Mouse (Mus musculus): ENCODE measurements around the gene Oxct1. TPM values are rescaled to one million over a fixed set of nuclear protein-coding genes. Genes with fewer than 3 reads are reported as not detected.

Gene Oxct1
- polyA plus RNA-seq, 1 experiment from 2014 or later, result 210 TPM

- TF ChIP-seq CTCF (IDR thresholded peaks at IDR 0.05; ENCODE audit: low read depth), result no peak
- H3K9ac ChIP-seq, result no peak overlapping the region
- no peak overlapping the region for H3K4me2 ChIP-seq
- DNase-seq (peak; percentile 29), ATAC-seq (ENCODE audit: insufficient read depth) (no peak)
- H3K36me3 ChIP-seq (ENCODE audit: insufficient read depth), result no peaks in the 10 kb centered on the region
- H3K4me1 ChIP-seq (ENCODE audit: insufficient read depth), result no peaks in the 10 kb centered on the region
- no peak overlapping the region for H3K4me3 ChIP-seq (ENCODE audit: low read depth, low read length)
- no peak overlapping the region for H3K27ac ChIP-seq (ENCODE audit: low read depth)
- H3K9me3 ChIP-seq (ENCODE audit: low read depth, low read length), result no peaks in the 10 kb centered on the region
- WGBS, result 47% methylated on average over 4 of the region's 4 CpGs
- H3K27me3 ChIP-seq (ENCODE audit: insufficient read depth, low read length), result no peaks in the 10 kb centered on the region
Observed at GRCm38 (mm10) chr15:4020711-4021110, 5.5 kb upstream of the Oxct1 start.

DNA sequence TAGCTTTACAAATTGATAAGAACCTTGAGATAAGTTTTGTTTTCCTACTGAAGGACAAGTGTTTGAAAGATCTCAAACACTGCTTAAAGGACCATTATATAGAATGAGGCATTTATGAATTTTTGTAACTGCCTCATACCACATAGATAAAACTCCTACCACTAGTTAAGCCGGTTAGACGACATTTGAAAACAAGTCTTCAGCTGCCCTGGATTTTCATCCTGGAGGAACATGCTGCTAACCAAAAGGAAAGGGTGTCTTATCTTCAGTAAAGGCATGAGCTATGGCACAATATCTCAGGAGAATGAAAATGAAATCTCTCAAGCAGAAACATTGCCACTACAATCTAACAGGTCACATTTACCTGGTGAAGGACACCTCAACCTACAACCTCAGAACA is 2.4 kb upstream of the Oxct1 start:
- no peaks in the 10 kb centered on the region for H3K9me3 ChIP-seq (ENCODE audit: low read depth, low read length)
- DNase-seq (peak; percentile 34), ATAC-seq (ENCODE audit: insufficient read depth) (no peak)
- no peak overlapping the region for H3K4me3 ChIP-seq (ENCODE audit: low read depth, low read length)
- H3K4me2 ChIP-seq, result no peak overlapping the region
- H3K27ac ChIP-seq (ENCODE audit: low read depth), result no peak overlapping the region
- no peaks in the 10 kb centered on the region for H3K27me3 ChIP-seq (ENCODE audit: insufficient read depth, low read length)
- no peak overlapping the region for H3K9ac ChIP-seq
- WGBS, result 67% methylated on average over 2 of the region's 2 CpGs
- no peaks in the 10 kb centered on the region; the same call in 1 of the 2 replicates for H3K4me1 ChIP-seq (ENCODE audit: insufficient read depth)
- no peaks in the 10 kb centered on the region for H3K36me3 ChIP-seq (ENCODE audit: insufficient read depth)
- no peak for TF ChIP-seq CTCF (IDR thresholded peaks at IDR 0.05; ENCODE audit: low read depth)

DNA sequence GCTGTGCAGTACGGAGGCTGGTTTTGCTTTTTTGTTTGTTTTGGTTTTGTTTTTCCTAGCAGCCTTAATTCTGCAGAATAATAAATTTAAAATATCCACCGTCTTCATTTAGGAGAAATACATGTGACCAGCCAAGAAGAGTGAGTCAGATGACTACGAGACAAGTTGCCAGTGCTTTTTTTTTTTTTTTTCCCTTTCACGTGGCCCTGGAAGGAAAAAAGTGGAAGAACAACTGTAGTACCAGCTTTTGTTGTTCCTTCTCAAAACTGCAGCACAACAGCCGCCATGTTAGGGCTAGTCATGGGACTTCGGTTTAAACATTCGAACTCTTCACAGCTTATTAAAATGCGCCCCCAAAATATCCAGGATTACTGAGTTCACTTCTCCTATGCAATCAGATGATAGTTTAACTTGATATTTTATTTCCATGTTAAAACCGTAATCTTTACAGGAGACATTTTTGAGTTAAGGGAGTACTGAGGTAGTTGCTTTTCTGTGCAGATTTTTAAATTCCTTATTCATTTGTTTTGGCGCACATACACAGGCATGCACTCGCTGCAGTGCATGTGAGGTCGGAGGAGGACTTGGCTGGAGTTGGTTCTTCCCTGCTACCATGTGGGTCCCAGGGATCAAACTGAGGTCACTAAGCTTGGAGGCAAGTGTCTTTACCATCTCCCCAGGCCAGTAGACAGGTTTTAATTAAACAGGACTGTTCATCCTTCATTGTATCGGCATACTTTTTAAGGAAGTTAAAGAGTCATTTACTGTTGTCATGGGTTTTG is 1.3 kb upstream of the Oxct1 start:
- Histone ChIP-seq H3K9me3 (ENCODE audit: low read depth, low read length) (no peaks in the 10 kb centered on the region), H3K4me2 (no peak overlapping the region), H3K9ac (no peak overlapping the region), H3K36me3 (ENCODE audit: insufficient read depth) (no peaks in the 10 kb centered on the region), H3K27ac (ENCODE audit: low read depth) (no peak overlapping the region), H3K27me3 (ENCODE audit: insufficient read depth, low read length) (no peaks in the 10 kb centered on the region), H3K4me1 (ENCODE audit: insufficient read depth) (no peaks in the 10 kb centered on the region; the same call in 1 of the 2 replicates), H3K4me3 (ENCODE audit: low read depth, low read length) (no peak overlapping the region)
- TF ChIP-seq CTCF (IDR thresholded peaks at IDR 0.05; ENCODE audit: low read depth), result no peak
- DNase-seq (no peak), ATAC-seq (ENCODE audit: insufficient read depth) (no peak)
- WGBS, result 75% methylated on average over 13 of the region's 13 CpGs

DNA sequence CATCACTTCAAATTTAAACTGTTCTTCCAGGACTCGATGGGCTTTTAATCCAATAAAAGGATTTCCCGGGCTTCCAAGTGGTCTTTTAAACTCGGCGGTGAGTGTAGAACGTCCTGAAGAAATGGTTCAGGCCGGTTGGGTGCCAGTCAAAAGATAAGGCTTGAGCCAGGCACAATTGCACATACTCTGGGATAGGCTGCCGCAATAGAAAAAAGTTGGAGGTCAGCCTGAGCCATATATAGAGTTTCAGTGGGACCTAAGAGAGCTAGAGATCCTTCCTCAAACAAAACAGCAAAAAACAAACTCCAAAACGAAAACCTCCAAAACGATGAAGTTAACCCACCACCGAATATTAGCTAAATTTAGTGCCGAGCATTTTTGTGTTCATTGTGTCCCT is 677 bp upstream of the Oxct1 start:
- Histone ChIP-seq H3K4me3 (ENCODE audit: low read depth, low read length) (no peak overlapping the region), H3K9me3 (ENCODE audit: low read depth, low read length) (no peaks in the 10 kb centered on the region), H3K36me3 (ENCODE audit: insufficient read depth) (no peaks in the 10 kb centered on the region), H3K4me1 (ENCODE audit: insufficient read depth) (no peaks in the 10 kb centered on the region; the same call in 1 of the 2 replicates), H3K9ac (no peak overlapping the region), H3K27me3 (ENCODE audit: insufficient read depth, low read length) (no peaks in the 10 kb centered on the region), H3K27ac (ENCODE audit: low read depth) (no peak overlapping the region; the same call in 1 of the 2 replicates), H3K4me2 (peak overlapping the region; percentile 70)
- DNase-seq (no peak), ATAC-seq (ENCODE audit: insufficient read depth) (no peak)
- 61% methylated on average over 11 of the region's 11 CpGs for WGBS
- TF ChIP-seq CTCF (IDR thresholded peaks at IDR 0.05; ENCODE audit: low read depth), result no peak

DNA sequence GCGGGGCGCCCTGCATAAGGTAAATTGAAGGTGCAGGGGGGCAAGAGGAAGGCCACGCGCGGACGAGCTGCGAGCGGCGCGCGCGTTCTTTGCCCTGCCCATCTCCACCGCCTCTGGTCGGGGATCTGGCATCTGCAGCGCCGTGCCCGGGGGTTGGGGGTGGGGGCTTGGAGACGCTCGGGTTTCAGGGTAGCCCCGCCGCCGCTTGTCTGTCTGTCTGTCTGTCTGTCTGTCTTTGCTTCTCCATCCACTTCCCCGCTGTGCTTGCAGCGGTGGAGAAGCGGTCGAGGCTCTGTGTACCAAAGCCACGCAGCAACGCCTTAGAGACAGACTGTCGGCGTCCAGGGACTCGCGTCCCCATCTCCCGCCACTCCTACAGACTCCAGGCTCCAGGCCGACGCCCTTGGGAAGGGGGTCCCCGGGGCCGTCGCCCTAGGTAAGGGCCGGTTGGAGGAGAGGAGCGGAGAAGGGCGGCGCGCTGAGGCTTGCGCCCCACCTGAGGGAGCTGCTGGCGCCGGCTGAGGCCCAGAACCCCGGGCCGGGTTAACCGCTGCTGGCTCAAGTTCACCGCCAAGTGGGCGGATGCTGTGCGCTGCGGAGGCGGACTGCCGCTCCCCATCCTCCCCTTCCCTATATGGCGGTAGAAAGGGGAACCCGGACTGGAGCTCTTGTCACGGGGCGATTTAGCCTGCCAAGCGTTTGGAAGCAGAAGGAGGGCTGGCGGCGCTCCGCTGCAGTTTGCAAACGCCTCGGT is 825 bp downstream of the Oxct1 start:
- Histone ChIP-seq H3K27ac (ENCODE audit: low read depth) (peak overlapping the region; percentile 97), H3K9ac (peak overlapping the region; percentile 79), H3K4me3 (ENCODE audit: low read depth, low read length) (peak overlapping the region; percentile 71), H3K36me3 (ENCODE audit: insufficient read depth) (no peaks in the 10 kb centered on the region), H3K4me2 (peak overlapping the region; percentile 70), H3K9me3 (ENCODE audit: low read depth, low read length) (no peaks in the 10 kb centered on the region), H3K27me3 (ENCODE audit: insufficient read depth, low read length) (no peaks in the 10 kb centered on the region), H3K4me1 (ENCODE audit: insufficient read depth) (no peaks in the 10 kb centered on the region; the same call in 1 of the 2 replicates)
- DNase-seq (peak; percentile 91), ATAC-seq (ENCODE audit: insufficient read depth) (peak; percentile 85)
- WGBS, result 1% methylated on average over 65 of the region's 65 CpGs
- no peak for TF ChIP-seq CTCF (IDR thresholded peaks at IDR 0.05; ENCODE audit: low read depth)

- Histone ChIP-seq H3K4me2 (peak overlapping the region; percentile 70), H3K27me3 (ENCODE audit: insufficient read depth, low read length) (no peaks in the 10 kb centered on the region), H3K9me3 (ENCODE audit: low read depth, low read length) (no peaks in the 10 kb centered on the region), H3K4me3 (ENCODE audit: low read depth, low read length) (peak overlapping the region; percentile 71), H3K27ac (ENCODE audit: low read depth) (peak overlapping the region; percentile 97), H3K4me1 (ENCODE audit: insufficient read depth) (no peaks in the 10 kb centered on the region; the same call in 1 of the 2 replicates), H3K36me3 (ENCODE audit: insufficient read depth) (no peaks in the 10 kb centered on the region; the same call in 1 of the 2 replicates), H3K9ac (peak overlapping the region; percentile 79)
- DNase-seq (no peak), ATAC-seq (ENCODE audit: insufficient read depth) (no peak)
- WGBS, result 9% methylated on average over 6 of the region's 6 CpGs
- TF ChIP-seq CTCF (IDR thresholded peaks at IDR 0.05; ENCODE audit: low read depth), result no peak
Observed at GRCm38 (mm10) chr15:4027671-4028410, 1.7 kb downstream of the Oxct1 start.

Measured in lung, embryonic 14.5 days (tissue).